Mouse (Mus musculus): ENCODE data around the gene Hes3. TPM values are rescaled to one million over a fixed set of nuclear protein-coding genes. Genes with fewer than 3 reads are reported as not detected.

The Hes3 gene
- polyA plus RNA-seq, 1 experiment from 2014 or later: 12.6 TPM

DNA sequence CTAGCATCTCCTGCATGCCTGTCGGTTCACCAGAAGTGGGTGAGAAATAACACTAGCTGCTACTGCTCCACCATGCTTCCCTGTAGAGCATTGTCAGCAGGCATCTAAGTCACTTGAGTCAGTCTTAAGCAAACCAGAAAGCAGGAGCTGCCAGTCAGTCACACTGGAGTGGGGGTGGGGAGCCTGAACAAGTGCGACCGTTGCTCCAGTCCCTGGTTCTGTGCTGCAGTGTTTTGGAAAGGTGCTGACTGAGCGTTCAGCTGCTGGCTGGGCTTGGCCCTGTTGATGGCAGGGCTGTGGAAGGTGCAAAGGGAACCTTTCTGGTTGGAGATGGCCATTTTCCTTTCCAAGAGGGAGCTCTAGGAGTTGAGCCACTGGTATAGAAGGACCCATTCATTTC lies 51.5 kb downstream of the Hes3 start:
- no peak for ATAC-seq (ENCODE audit: low FRiP score)
- Histone ChIP-seq H3K9ac (ENCODE audit: low read length) (no peak overlapping the region), H3K27ac (ENCODE audit: low read depth, low read length) (no peak overlapping the region), H3K36me3 (ENCODE audit: control insufficient read depth, insufficient read depth, low read length) (no peaks in the 10 kb centered on the region), H3K4me3 (ENCODE audit: low read depth, low read length) (no peak overlapping the region), H3K27me3 (ENCODE audit: control insufficient read depth, insufficient read depth, low read length) (no peaks in the 10 kb centered on the region), H3K4me2 (no peak overlapping the region), H3K9me3 (ENCODE audit: control insufficient read depth, low read length) (no peaks in the 10 kb centered on the region), H3K4me1 (ENCODE audit: control insufficient read depth, insufficient read depth, low read length) (no peaks in the 10 kb centered on the region)
- DNase-seq (ENCODE audit: low spot score, missing footprints): no peak
- whole genome bisulfite sequencing: 67% methylated on average over 4 of the region's 4 CpGs

Other genes with a start within 250 kb of the Hes3 start
- 3.6 and 5.1 TPM in 2 replicates for gene Plekhg5, start 219.2 kb downstream of the Hes3 start, polyA plus RNA-seq (2014; fragmentation: Nextera tagmentation; extraction: Ambion mirVana)
- 0.28 and 0.31 TPM in 2 replicates for gene Tnfrsf25, start 175.7 kb downstream of the Hes3 start, polyA plus RNA-seq (2014; fragmentation: Nextera tagmentation; extraction: Ambion mirVana)
- gene Espn, start 139.3 kb downstream of the Hes3 start, polyA plus RNA-seq (2014; fragmentation: Nextera tagmentation; extraction: Ambion mirVana): 0.33 and 0.61 TPM in 2 replicates
- gene Hes2, start 132.8 kb downstream of the Hes3 start, polyA plus RNA-seq (2014; fragmentation: Nextera tagmentation; extraction: Ambion mirVana): 1.0 and 1.4 TPM in 2 replicates
- gene Acot7, start 113.5 kb downstream of the Hes3 start, polyA plus RNA-seq (2014; fragmentation: Nextera tagmentation; extraction: Ambion mirVana): 92.5 and 93.5 TPM in 2 replicates
- gene Gpr153, start 17.4 kb downstream of the Hes3 start, polyA plus RNA-seq (2014; fragmentation: Nextera tagmentation; extraction: Ambion mirVana): 7.4 and 9.5 TPM in 2 replicates
- 18.1 and 19.8 TPM in 2 replicates for gene Icmt, start 5.6 kb upstream of the Hes3 start, polyA plus RNA-seq (2014; fragmentation: Nextera tagmentation; extraction: Ambion mirVana)
- gene Rnf207, start 27.3 kb upstream of the Hes3 start, polyA plus RNA-seq (2014; fragmentation: Nextera tagmentation; extraction: Ambion mirVana): 1.1 and 1.7 TPM in 2 replicates
- 357 and 368 TPM in 2 replicates for gene Rpl22, start 34.1 kb upstream of the Hes3 start, polyA plus RNA-seq (2014; fragmentation: Nextera tagmentation; extraction: Ambion mirVana)
- gene Chd5, start 47.0 kb upstream of the Hes3 start, polyA plus RNA-seq (2014; fragmentation: Nextera tagmentation; extraction: Ambion mirVana): 0.56 and 0.66 TPM in 2 replicates
- gene Nphp4, start 185.0 kb upstream of the Hes3 start, polyA plus RNA-seq (2014; fragmentation: Nextera tagmentation; extraction: Ambion mirVana): 4.4 and 4.8 TPM in 2 replicates
- gene Kcnab2, start 186.2 kb upstream of the Hes3 start, polyA plus RNA-seq (2014; fragmentation: Nextera tagmentation; extraction: Ambion mirVana): 10.5 and 11.0 TPM in 2 replicates